Mouse (Mus musculus) forebrain, postnatal 0 days (tissue): Measurements from ENCODE around the gene Mok. TPM values are rescaled to one million over a fixed set of nuclear protein-coding genes. Genes with fewer than 3 reads are reported as not detected.

ENCODE experiments used
- ATAC-seq: fragments of 200-750 bp; cut with Nextera tagmentation; 2 replicates; pipeline ENCODE4 v1.8.0; 2017; ENCODE audit warnings: mild to moderate bottlenecking, moderate library complexity
- DNase-seq: peaks from one replicate; pipeline ENCODE4 v3.0.0-alpha.2; 2015
- H3K27ac ChIP-seq: fragments of 300-500 bp; sonication (generic); 2 replicates; pipeline ENCODE4 v1.5.1; 2014; ENCODE audit warnings: low read depth, mild to moderate bottlenecking, antibody characterized with exemption, low read length, moderate library complexity, mixed read lengths
- H3K27me3 ChIP-seq: fragments of 300-500 bp; sonication (generic); 2 replicates; pipeline ENCODE4 v1.6.1; 2014; ENCODE audit warnings: mild to moderate bottlenecking, low read length, mixed read lengths; ENCODE audit not compliant: insufficient read depth
- H3K36me3 ChIP-seq: fragments of 300-500 bp; sonication (generic); 2 replicates; pipeline ENCODE4 v1.6.1; 2014; ENCODE audit warnings: mild to moderate bottlenecking, moderate library complexity; ENCODE audit not compliant: insufficient read depth
- H3K4me1 ChIP-seq: fragments of 300-500 bp; sonication (generic); 2 replicates; pipeline ENCODE4 v1.6.1; 2014; ENCODE audit warnings: antibody characterized with exemption; ENCODE audit not compliant: insufficient read depth
- H3K4me2 ChIP-seq: fragments of 300-500 bp; sonication (generic); 2 replicates; pipeline ENCODE4 v1.6.1; 2014; ENCODE audit warnings: low read depth, mild to moderate bottlenecking, moderate library complexity
- H3K4me3 ChIP-seq: fragments of 300-500 bp; sonication (generic); 2 replicates; pipeline ENCODE4 v1.5.1; 2014; ENCODE audit warnings: low read depth, low read length, mixed read lengths
- H3K9ac ChIP-seq: fragments of 300-500 bp; sonication (generic); 2 replicates; pipeline ENCODE4 v1.6.1; 2014; ENCODE audit warnings: mild to moderate bottlenecking
- H3K9me3 ChIP-seq: fragments of 300-500 bp; sonication (generic); 2 replicates; pipeline ENCODE4 v1.6.1; 2016; ENCODE audit warnings: low read length
- CTCF ChIP-seq: sonication (generic); IDR thresholded peaks from 2 replicates; pipeline ENCODE4 v1.5.1; 2016; ENCODE audit warnings: antibody characterized with exemption, control low read depth, low read depth
- WGBS: fragments of 180-500 bp; shearing (Covaris S2); extraction: QIAGEN DNeasy Blood & Tissue Kit; methylation state at CpG from one replicate; pipeline ENCODE4 v1.1.7; 2014; 5-methylcytosine and 5-hydroxymethylcytosine counted together
- polyA plus RNA-seq: library from polyadenylated mRNA; unstranded; fragments of >200 nt; fragmentation: Nextera tagmentation; extraction: Ambion mirVana; gene quantifications from 2 replicates; pipeline ENCODE4 v1.2.1, GENCODE M21; 2015
- total RNA-seq: library from RNA; depleted of rRNA; stranded (reverse); fragments of >200 nt; gene quantifications from 2 replicates; pipeline ENCODE4 v1.2.3, GENCODE M21; 2014; rRNA removed

Gene Mok
- total and polyA plus RNA-seq, 2 experiments from 2014 or later = 20.5 to 20.6 TPM

DNA sequence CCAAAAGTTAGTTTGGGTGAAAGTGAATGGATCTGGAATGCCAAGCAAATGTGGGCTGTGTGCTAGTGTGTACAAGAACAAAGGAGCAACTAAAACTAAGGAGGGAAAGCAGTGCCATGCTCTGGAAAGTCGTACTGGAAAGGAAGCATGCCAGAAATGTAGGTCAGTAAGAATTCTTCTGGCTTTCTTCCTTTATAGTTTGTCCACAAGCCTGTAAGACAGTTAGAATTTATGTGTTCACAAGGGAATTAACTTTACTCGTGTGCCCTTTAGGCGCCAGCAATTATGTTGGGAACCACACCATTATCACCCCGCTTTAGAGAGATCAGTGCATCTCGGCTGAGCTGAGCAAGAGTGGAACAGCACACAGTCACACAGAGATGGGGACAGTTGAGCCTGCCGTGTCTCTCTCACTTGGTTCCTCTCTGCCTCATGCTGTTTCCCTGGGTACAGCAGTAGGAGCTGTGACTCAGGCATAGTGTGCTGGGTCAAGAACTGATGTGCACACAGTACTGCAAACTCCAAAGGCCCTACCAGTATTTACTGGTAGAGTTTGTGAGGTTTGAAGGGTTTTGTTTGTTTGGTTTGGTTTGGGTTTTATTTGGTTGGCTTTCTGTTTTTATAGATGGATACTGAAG lies 71.0 kb downstream of the Mok start:
- WGBS = 56% methylated on average over 6 of the region's 6 CpGs
- H3K27ac ChIP-seq = peak overlapping the region; percentile 54

DNA sequence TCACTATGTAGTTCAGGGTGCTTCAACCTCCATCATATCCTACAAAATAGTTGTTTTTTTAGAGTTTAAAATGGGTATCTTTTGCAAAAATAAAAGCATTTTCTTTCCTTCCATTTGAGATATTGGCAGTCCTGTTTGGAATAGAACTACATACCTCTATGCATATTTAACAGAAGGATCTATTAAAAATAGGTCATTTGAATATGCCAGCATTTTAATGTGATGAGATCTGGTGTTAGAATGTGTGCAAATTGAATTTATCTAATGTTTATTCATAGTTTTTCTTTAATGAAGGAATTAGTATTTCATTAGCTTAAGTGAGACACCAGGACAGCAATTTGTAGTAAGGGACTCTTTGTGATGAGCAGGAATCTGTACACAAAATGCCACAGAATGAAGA lies 72.2 kb downstream of the Mok start:
- no peaks in the 10 kb centered on the region for H3K9me3 ChIP-seq
- H3K36me3 ChIP-seq = no peaks in the 10 kb centered on the region
- H3K4me1 ChIP-seq = peaks cover 5% of the 10 kb centered on the region; the same call in 1 of the 2 replicates
- no peak overlapping the region for H3K9ac ChIP-seq
- H3K4me2 ChIP-seq = no peak overlapping the region
- no peak for DNase-seq
- peak overlapping the region; percentile 54; the same call in 1 of the 2 replicates for H3K27ac ChIP-seq
- H3K27me3 ChIP-seq = no peaks in the 10 kb centered on the region
- H3K4me3 ChIP-seq = no peak overlapping the region
- ATAC-seq = no peak
- TF ChIP-seq CTCF = no peak

More for the DNA sequence above, 71.0 kb downstream of the Mok start:
- Histone ChIP-seq H3K9ac (no peak overlapping the region), H3K27me3 (no peaks in the 10 kb centered on the region), H3K36me3 (no peaks in the 10 kb centered on the region), H3K4me3 (no peak overlapping the region), H3K9me3 (no peaks in the 10 kb centered on the region), H3K4me1 (peaks cover 5% of the 10 kb centered on the region; the same call in 1 of the 2 replicates), H3K4me2 (no peak overlapping the region)
- ATAC-seq (no peak), DNase-seq (no peak)
- TF ChIP-seq CTCF = no peak

DNA sequence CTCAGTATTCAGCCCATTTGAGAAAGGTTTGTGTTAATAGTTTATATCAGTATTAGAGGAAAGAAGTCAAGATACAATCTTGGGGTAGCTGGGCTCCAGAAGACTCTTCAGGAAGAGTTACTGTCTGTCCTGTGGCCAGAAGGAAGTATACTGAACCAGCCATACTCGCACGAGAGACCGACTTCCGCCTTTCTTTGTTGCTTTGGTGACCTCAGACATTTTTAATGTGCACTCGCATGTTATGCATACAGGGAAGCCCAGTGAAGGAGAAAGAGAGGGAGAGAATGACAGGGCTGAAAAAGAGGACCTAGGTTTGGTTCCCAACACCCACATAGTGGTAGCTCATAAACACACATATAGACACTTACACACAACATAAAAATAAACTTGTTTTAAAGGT lies 76.2 kb downstream of the Mok start:
- no peak for TF ChIP-seq CTCF
- ATAC-seq (no peak), DNase-seq (no peak)
- no peaks in the 10 kb centered on the region for H3K36me3 ChIP-seq
- no peak overlapping the region for H3K27ac ChIP-seq
- WGBS = 96% methylated on average over 5 of the region's 5 CpGs
- no peaks in the 10 kb centered on the region for H3K9me3 ChIP-seq
- no peak overlapping the region for H3K4me2 ChIP-seq
- no peak overlapping the region for H3K4me3 ChIP-seq
- peaks cover 5% of the 10 kb centered on the region; the same call in 1 of the 2 replicates for H3K4me1 ChIP-seq
- H3K9ac ChIP-seq = no peak overlapping the region
- H3K27me3 ChIP-seq = no peaks in the 10 kb centered on the region

DNA sequence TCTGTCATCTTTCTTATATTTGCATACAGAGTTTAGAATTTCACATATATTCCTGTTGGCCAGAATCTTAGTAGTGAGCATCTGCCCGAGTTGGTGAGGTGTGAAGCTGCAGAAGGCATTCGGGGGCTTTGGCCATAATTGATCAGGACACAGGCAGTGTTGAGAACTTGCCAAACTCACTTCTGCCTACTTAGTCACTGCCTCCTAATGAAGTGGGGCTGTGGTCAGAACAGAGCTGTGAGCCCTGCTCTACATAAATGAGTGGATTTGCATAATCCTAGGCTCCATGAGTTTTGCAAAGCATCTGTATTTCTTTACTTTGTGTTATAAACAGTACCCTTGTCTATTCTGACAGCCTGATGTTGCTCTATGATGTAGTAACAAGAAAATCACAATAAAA lies 78.4 kb downstream of the Mok start:
- no peak for DNase-seq
- no peak for TF ChIP-seq CTCF
- no peak for ATAC-seq
- Histone ChIP-seq H3K36me3 (no peaks in the 10 kb centered on the region), H3K4me1 (no peaks in the 10 kb centered on the region), H3K9me3 (no peaks in the 10 kb centered on the region), H3K9ac (no peak overlapping the region), H3K4me3 (no peak overlapping the region), H3K4me2 (no peak overlapping the region), H3K27ac (no peak overlapping the region), H3K27me3 (no peaks in the 10 kb centered on the region)
- 31% methylated on average over 2 of the region's 2 CpGs for WGBS

DNA sequence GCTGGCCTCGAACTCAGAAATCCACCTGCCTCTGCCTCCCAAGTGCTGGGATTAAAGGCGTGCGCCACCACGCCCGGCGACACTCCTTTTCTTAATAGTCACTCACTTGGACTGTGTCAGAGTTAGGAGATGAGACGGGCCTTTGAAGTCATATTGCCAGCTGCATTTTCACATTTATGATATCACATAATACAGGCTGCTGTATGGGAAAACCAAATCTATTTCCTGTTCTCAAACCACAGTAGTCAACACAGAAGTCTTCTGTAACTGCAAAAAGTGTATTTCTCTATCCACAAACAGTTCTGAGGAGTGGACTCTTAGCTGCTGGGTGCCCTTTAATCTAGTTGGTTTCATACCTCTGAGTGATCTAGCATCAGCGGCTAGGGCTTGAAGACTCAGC lies 81.8 kb downstream of the Mok start:
- H3K27me3 ChIP-seq = no peaks in the 10 kb centered on the region
- H3K9ac ChIP-seq = no peak overlapping the region
- H3K27ac ChIP-seq = no peak overlapping the region
- TF ChIP-seq CTCF = no peak
- no peak overlapping the region for H3K4me3 ChIP-seq
- H3K36me3 ChIP-seq = no peaks in the 10 kb centered on the region; the same call in 1 of the 2 replicates
- no peak overlapping the region for H3K4me2 ChIP-seq
- no peaks in the 10 kb centered on the region for H3K4me1 ChIP-seq
- no peaks in the 10 kb centered on the region for H3K9me3 ChIP-seq
- DNase-seq (no peak), ATAC-seq (no peak)
- 98% methylated on average over 7 of the region's 8 CpGs for WGBS

Other genes starting within 250 kb of the Mok start
- 253 and 275 TPM in 2 replicates for gene Dync1h1, start 239.5 kb downstream of the Mok start, total RNA-seq
- gene Dync1h1, start 239.5 kb downstream of the Mok start, polyA plus RNA-seq = 45.4 and 54.6 TPM in 2 replicates
- gene 1700001K19Rik, start 158.3 kb downstream of the Mok start, total RNA-seq = not detected in 2 replicates
- not detected in 2 replicates for gene 1700001K19Rik, start 158.3 kb downstream of the Mok start, polyA plus RNA-seq
- gene Hsp90aa1, start 138.2 kb downstream of the Mok start, total RNA-seq = 703 and 720 TPM in 2 replicates
- 1,123 and 1,324 TPM in 2 replicates for gene Hsp90aa1, start 138.2 kb downstream of the Mok start, polyA plus RNA-seq
- 33.3 and 40.3 TPM in 2 replicates for gene Wdr20, start 103.0 kb downstream of the Mok start, total RNA-seq
- 12.3 and 17.0 TPM in 2 replicates for gene Wdr20, start 103.0 kb downstream of the Mok start, polyA plus RNA-seq
- gene Zfp839, start 9.3 kb upstream of the Mok start, total RNA-seq = 4.5 and 5.9 TPM in 2 replicates
- gene Zfp839, start 9.3 kb upstream of the Mok start, polyA plus RNA-seq = 0.63 and 2.4 TPM in 2 replicates
- gene Cinp, start 48.2 kb upstream of the Mok start, total RNA-seq = 93.6 and 116 TPM in 2 replicates
- gene Cinp, start 48.2 kb upstream of the Mok start, polyA plus RNA-seq = 82.2 and 92.3 TPM in 2 replicates
- 20.8 and 25.6 TPM in 2 replicates for gene Tecpr2, start 48.3 kb upstream of the Mok start, total RNA-seq
- gene Tecpr2, start 48.3 kb upstream of the Mok start, polyA plus RNA-seq = 3.4 and 5.6 TPM in 2 replicates
- gene Ankrd9, start 138.1 kb upstream of the Mok start, total RNA-seq = 7.6 and 8.7 TPM in 2 replicates
- gene Ankrd9, start 138.1 kb upstream of the Mok start, polyA plus RNA-seq = 7.8 and 10.2 TPM in 2 replicates
- 14.0 and 16.2 TPM in 2 replicates for gene Rcor1, start 198.4 kb upstream of the Mok start, total RNA-seq
- gene Rcor1, start 198.4 kb upstream of the Mok start, polyA plus RNA-seq = 3.2 and 4.3 TPM in 2 replicates